ENCODE assay signal across 23 mouse cellular contexts in the genomic region with DNA sequence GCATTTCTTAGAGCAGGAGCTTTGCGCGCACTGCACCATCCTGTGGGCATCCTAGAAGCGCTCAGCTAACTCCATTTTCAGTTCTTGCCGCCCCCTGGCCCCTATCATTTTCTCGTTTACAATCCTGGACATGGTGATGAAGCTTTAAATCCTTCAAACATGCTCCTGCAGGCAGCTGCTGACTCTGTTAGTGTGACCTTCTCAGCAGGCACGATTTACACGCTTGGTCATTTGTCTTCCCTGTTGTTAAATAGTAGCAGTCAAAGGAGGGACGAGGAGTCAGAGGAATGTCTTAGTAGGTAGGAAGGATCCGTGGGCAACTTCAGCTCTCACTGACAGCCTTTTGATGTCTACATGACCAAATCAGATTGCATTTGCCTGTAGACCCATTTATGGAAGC.
DNase-seq lines count a peak whose midpoint lies in the region; ATAC-seq lines count a peak whose summit lies in the region.
"Had no signal": no experiment of that assay in that cellular context is flagged by ENCODE, and none has a peak within 500 bp of the region (broad histone marks: within the 10 kb centered on the region; RNA-seq: fewer than 3 reads in every experiment).

No protein-coding gene starts in this region.

- H3K9me3 ChIP-seq in midbrain, embryonic 10.5 days (replicated peaks), result no peaks in the 10 kb centered on the region
- no peaks in the 10 kb centered on the region for H3K9me3 ChIP-seq in midbrain, embryonic 11.5 days (ENCODE audit: control insufficient read depth, low read length)
- H3K9me3 ChIP-seq: forebrain, embryonic 13.5 days; limb, embryonic 13.5 days had no signal

- ATAC-seq in midbrain, embryonic 11.5 days (ENCODE audit: low FRiP score), result no peak
- ATAC-seq: forebrain, embryonic 13.5 days; inflammation-experienced regulatory T-cells, adult 6 months; Patski had no signal

- H3K27ac ChIP-seq in midbrain, embryonic 10.5 days (replicated peaks), result no peak overlapping the region
- H3K27ac ChIP-seq in midbrain, embryonic 11.5 days (ENCODE audit: low read depth, low read length), result no peak overlapping the region
- H3K27ac ChIP-seq: forebrain, embryonic 13.5 days; heart, adult 2 months; limb, embryonic 13.5 days; liver, embryonic 13.5 days had no signal

- H3K36me3 ChIP-seq in midbrain, embryonic 10.5 days, result no peaks in the 10 kb centered on the region
- H3K36me3 ChIP-seq in midbrain, embryonic 11.5 days (ENCODE audit: control insufficient read depth, insufficient read depth, low read length), result no peaks in the 10 kb centered on the region
- H3K36me3 ChIP-seq: G1E; limb, embryonic 13.5 days; liver, embryonic 13.5 days had no signal

- peak; percentile 15 for DNase-seq in midbrain, embryonic 10.5 days (ENCODE audit: low spot score)
- no peak for DNase-seq in midbrain, embryonic 11.5 days (ENCODE audit: low spot score, missing footprints)
- DNase-seq in embryo, embryonic 11.5 days (ENCODE audit: low read depth, low spot score), result peak; percentile 23
- DNase-seq in mesoderm, embryonic 11.5 days (ENCODE audit: low read depth, low spot score), result peak; percentile 76
- no peak for DNase-seq in heart, postnatal 36 days
- no peak for DNase-seq in layer of hippocampus, adult 11-12 months (ENCODE audit: low spot score)
- no peak for DNase-seq in lung, postnatal 14 days
- DNase-seq: B cell, adult 2 months; cerebellum, adult 11 months; cerebellum, adult 9-11 months; gastrocnemius, postnatal 25 days; heart, adult 2 months; kidney, adult 18-20 months; kidney, postnatal 10 days; liver, embryonic 13.5 days; lung, adult 2 months; right cerebral cortex, postnatal 25 days had no signal

- H3K27me3 ChIP-seq in midbrain, embryonic 10.5 days (ENCODE audit: low read depth, poor library complexity, severe bottlenecking), result no peaks in the 10 kb centered on the region
- no peaks in the 10 kb centered on the region for H3K27me3 ChIP-seq in midbrain, embryonic 11.5 days (ENCODE audit: control insufficient read depth, insufficient read depth, low read length)
- H3K27me3 ChIP-seq: CH12.LX; forebrain, embryonic 13.5 days; limb, embryonic 13.5 days; liver, embryonic 13.5 days; Patski had no signal

- no peak overlapping the region for H3K9ac ChIP-seq in midbrain, embryonic 11.5 days (ENCODE audit: low read length)
- H3K9ac ChIP-seq: forebrain, embryonic 13.5 days; limb, embryonic 13.5 days; liver, embryonic 13.5 days had no signal

- intact Hi-C loops in heart, postnatal 36 days (cut with DNase I), result no loop called here

- 65% methylated on average over 9 of the region's 9 CpGs for WGBS in midbrain, embryonic 10.5 days
- WGBS in midbrain, embryonic 11.5 days, result 51% methylated on average over 9 of the region's 9 CpGs

- H3K4me3 ChIP-seq in midbrain, embryonic 10.5 days, result no peak overlapping the region
- no peak overlapping the region for H3K4me3 ChIP-seq in midbrain, embryonic 11.5 days (ENCODE audit: low read depth, low read length)
- H3K4me3 ChIP-seq: forebrain, embryonic 13.5 days; heart, adult 2 months; limb, embryonic 13.5 days; liver, embryonic 13.5 days had no signal

- peaks cover 4% of the 10 kb centered on the region; the same call in 1 of the 2 replicates for H3K4me1 ChIP-seq in midbrain, embryonic 10.5 days
- no peaks in the 10 kb centered on the region for H3K4me1 ChIP-seq in midbrain, embryonic 11.5 days (ENCODE audit: control insufficient read depth, insufficient read depth, low read length)
- H3K4me1 ChIP-seq: forebrain, embryonic 13.5 days; limb, embryonic 13.5 days; liver, embryonic 13.5 days had no signal

- no peak overlapping the region for H3K4me2 ChIP-seq in midbrain, embryonic 11.5 days
- H3K4me2 ChIP-seq: forebrain, embryonic 13.5 days; limb, embryonic 13.5 days; liver, embryonic 13.5 days had no signal

Comparison
In these comparisons a context has a peak if more than half of its experiments do, and no peak if none do; other contexts are left out.
1. DNase-seq: peak in midbrain, embryonic 10.5 days (single experiment), embryo, embryonic 11.5 days (single experiment) and mesoderm, embryonic 11.5 days (single experiment); none in midbrain, embryonic 11.5 days (single experiment), heart, postnatal 36 days (0 of 2), layer of hippocampus, adult 11-12 months (single experiment) and lung, postnatal 14 days (single experiment).